Mouse (Mus musculus) megakaryocyte, embryonic 14.5 days (primary cell): ENCODE measurements around the gene Bco1.

ENCODE experiments used
- FLI1 ChIP-seq: IDR thresholded peaks from 2 replicates; pipeline ENCODE4 v1.6.1; 2012; ENCODE audit warnings: low read length, inconsistent platforms, mixed read lengths
- GATA1 ChIP-seq: IDR thresholded peaks from 3 replicates; pipeline ENCODE4 v1.6.1; 2012; ENCODE audit warnings: mixed read lengths, low read length, inconsistent platforms, borderline replicate concordance

GRCm38 (mm10) chr8:117125854-117126253, 30.2 kb downstream of the Bco1 start:
- TF ChIP-seq GATA1 (no peak), FLI1 (no peak)
